Mouse (Mus musculus) Patski (cell line): ENCODE measurements around the gene Gm12830. TPM values are rescaled to one million over a fixed set of nuclear protein-coding genes. Genes with fewer than 3 reads are reported as not detected.

Source experiments
- ATAC-seq: fragments of 100-300 bp; one replicate; pipeline ENCODE4 v1.8.0; 2021
- CTCF ChIA-PET: fragments of 350-600 bp; sonication (Branson Sonifier 250); formaldehyde crosslinking; loops from one replicate; lab custom pipeline; 2022; ENCODE audit warnings: inconsistent platforms; lab: Charles Lee
- POLR2A ChIA-PET: fragments of 350-600 bp; sonication (Branson Sonifier 250); formaldehyde crosslinking; loops from one replicate; lab custom pipeline; 2022; ENCODE audit warnings: antibody characterized with exemption, inconsistent platforms; lab: Charles Lee
- DNase-seq: peaks from one replicate; pipeline ENCODE4 v3.0.0-alpha.2; 2011; ENCODE audit warnings: low read depth, low spot score
- H3K27me3 ChIP-seq: fragments of 371-371 bp; one replicate; pipeline ENCODE4 v1.5.1; 2021
- CTCF ChIP-seq: fragments of 100-300 bp; IDR thresholded peaks from one replicate; pipeline ENCODE4 v1.5.1; 2021
- in situ Hi-C: fragments of 300-500 bp; cut with MboI; formaldehyde crosslinking; loops from 3 replicates; pipeline ENCODE4 v1.11.1; 2018; ENCODE audit warnings: low pct_unique_long_range_greater_than_20kb, mixed read lengths
- polyA plus RNA-seq: library from polyadenylated mRNA; unstranded; gene quantifications from one replicate; pipeline ENCODE4 v1.2.3, GENCODE M21; 2021

Gene Gm12830
- polyA plus RNA-seq, 1 experiment from 2014 or later, result not detected

DNA sequence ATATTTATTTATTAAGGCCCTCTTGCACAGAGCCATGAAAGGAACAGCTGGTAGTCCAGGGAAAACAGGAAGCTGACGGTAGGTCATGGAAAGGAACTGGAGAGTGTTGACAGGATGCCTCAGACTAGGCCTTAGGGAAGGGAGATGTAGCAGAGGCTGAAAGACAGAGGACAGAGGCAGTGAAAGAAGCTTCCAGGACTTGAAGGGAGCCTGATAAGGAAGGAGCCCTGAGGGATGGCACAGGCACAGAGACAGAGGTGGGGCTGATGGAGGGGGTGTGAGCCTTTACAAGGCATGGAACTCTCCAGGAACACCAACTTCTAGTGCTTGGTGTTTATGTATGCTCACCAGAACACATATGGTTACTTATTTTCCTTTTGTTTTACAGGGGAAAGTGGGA lies 23.1 kb downstream of the Gm12830 start:
- CTCF ChIA-PET, result no interaction called here

DNA sequence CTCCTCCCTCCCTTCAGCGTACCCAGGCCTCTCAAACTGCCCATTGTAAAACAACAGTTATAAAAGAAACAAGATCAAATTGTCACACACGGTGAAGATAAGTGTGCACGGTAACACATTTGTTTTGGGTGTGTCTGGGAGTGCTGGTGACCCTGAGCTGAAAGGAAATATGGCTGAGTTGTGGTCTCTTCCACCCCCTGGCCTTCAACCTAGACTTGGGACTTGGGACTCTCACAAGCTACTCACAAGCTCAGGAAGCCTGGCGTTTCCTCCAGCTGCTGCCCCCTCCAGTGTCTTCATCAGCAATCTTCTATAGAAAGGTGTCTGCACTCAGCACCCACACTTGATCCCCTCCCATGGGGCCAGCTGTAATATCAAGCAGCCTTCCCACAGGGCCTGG lies 24.1 kb downstream of the Gm12830 start:
- H3K27me3 ChIP-seq, result peaks cover 12% of the 10 kb centered on the region
- CTCF ChIA-PET, result no interaction called here
- in situ Hi-C loops, result no loop called here
- TF ChIP-seq CTCF, result no peak
- DNase-seq (no peak), ATAC-seq (no peak)
- POLR2A ChIA-PET, result no interaction called here

More for the DNA sequence above, 23.1 kb downstream of the Gm12830 start:
- no peak for TF ChIP-seq CTCF
- DNase-seq, result no peak
- in situ Hi-C loops, result no loop called here
- H3K27me3 ChIP-seq, result peaks cover 16% of the 10 kb centered on the region
- ATAC-seq, result no peak
- POLR2A ChIA-PET, result no interaction called here

DNA sequence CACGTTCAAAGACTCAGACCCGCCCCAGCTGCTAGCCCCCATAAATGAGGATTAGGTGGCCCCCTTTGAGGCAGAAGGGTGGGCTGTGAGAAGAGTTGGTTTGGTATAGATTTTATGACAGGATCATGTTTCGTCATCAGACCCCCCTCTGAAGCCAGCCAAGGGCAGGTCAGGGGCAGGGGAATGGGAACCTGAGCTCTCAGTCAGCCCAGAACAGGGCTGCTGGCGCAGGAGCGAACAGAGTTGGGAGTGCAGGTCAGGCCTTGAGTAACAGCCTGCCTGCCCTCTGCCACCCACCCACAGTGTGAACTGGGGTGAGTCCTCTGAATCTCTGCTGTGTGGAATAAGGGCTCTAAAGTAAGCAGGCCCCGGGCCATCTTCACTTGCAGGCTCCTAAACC lies 25.2 kb downstream of the Gm12830 start:
- TF ChIP-seq CTCF, result no peak
- no peak for ATAC-seq
- DNase-seq, result no peak
- peaks cover 7% of the 10 kb centered on the region for H3K27me3 ChIP-seq
- in situ Hi-C loops, result no loop called here
- ChIA-PET CTCF (no interaction called here), POLR2A (no interaction called here)

DNA sequence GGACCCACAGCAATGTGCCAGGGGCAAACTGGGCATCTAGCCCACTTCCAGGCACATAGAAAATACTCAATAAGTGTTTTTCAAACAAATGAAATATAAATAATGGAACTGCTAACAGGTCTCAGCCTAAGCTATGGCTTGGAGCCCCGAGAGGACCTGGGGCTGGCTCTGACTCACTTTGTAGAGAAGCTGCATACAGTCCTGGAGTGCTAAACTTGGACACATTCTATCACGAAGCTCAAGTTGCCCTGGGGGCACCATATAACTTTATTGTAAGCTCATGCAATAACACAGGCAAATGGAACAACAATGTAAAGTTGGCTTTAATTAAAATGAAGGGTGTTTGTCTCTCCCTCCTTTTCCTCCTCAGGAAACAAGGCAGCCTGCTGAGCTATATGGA lies 32.4 kb downstream of the Gm12830 start:
- ATAC-seq (no peak), DNase-seq (no peak)
- no peak for TF ChIP-seq CTCF
- ChIA-PET CTCF (no interaction called here), POLR2A (no interaction called here)
- in situ Hi-C loops, result no loop called here
- H3K27me3 ChIP-seq, result no peaks in the 10 kb centered on the region

DNA sequence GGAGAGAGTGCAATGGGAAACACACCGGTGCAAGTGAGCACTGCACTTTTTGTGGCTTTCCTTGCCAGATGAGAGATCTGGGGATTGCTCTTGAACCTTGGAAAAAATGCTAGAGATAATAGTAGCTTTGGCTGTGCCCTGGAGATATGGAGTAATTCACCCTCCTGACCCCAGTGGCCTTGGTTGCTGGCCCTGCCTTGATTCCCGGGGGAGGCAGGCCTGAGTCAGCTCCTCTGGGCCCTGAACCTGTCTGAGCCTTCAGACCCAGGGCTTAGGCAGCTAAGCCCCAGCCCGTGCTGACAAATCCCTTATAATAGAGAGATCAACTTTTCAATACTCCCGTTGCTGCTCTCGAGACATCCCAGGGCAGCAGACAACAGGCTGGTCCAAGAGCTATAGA lies 36.9 kb downstream of the Gm12830 start:
- in situ Hi-C loops, result no loop called here
- peaks cover 5% of the 10 kb centered on the region for H3K27me3 ChIP-seq
- ChIA-PET CTCF (no interaction called here), POLR2A (no interaction called here)
- DNase-seq (no peak), ATAC-seq (no peak)
- no peak for TF ChIP-seq CTCF

DNA sequence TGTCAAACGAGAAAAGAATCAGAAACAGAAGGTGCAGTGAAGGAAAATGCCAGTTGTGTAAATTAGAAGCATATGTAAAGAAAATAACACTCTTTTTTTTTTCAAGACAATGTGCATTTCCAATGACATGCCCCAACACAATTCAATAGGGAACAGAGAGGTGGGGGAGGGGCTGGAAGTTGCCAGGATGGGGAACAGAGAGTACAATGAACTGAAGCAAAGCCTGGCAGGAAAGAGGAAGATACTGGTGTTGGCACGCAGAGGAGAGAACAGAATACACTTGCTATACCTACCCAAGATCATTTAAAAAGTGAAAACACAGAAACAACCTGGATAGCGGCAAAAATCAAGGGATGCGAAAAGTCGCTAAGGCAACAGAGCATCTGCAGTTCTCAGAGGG lies 41.6 kb downstream of the Gm12830 start:
- DNase-seq (no peak), ATAC-seq (no peak)
- TF ChIP-seq CTCF, result no peak
- in situ Hi-C loops, result no loop called here
- ChIA-PET CTCF (no interaction called here), POLR2A (no interaction called here)
- peaks cover 8% of the 10 kb centered on the region for H3K27me3 ChIP-seq

DNA sequence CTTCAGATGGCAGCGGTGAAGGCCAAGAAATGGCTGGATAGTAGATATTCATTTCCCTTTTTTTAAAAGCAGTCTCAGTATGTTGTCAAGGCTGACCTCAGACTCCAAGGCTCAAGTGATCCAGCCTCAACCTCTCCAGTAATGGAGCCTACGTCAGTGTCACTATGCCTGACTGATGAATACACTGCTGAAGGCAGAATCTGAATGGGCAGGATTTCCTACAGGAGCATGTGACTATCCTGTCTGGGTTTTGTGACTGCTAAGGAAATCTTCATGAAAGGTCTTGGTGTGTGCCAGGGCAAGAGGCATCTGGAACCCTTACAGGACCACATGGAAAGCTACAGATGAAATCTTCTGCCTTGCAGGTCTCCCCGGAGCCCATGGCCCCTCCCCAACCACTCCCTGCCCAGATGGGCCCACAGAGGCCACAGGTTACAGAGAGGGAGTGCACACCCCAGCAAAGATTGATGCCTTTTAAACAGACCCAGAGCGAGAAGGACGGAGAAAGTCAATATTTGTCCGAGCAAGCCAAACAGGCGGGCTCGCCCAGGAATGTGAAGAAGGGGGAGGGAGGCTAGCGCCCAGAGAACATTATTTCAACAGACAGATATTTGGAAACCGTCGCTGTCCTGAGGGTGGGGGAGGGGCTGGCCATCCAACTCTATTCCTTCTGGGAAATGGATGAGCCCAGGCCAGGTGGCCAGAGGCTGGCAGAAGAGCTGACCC lies 48.4 kb downstream of the Gm12830 start:
- TF ChIP-seq CTCF, result no peak
- POLR2A ChIA-PET, result no interaction called here
- ATAC-seq, result no peak
- no peak for DNase-seq
- in situ Hi-C loops, result no loop called here
- CTCF ChIA-PET, result no interaction called here
- peaks cover 3% of the 10 kb centered on the region for H3K27me3 ChIP-seq

DNA sequence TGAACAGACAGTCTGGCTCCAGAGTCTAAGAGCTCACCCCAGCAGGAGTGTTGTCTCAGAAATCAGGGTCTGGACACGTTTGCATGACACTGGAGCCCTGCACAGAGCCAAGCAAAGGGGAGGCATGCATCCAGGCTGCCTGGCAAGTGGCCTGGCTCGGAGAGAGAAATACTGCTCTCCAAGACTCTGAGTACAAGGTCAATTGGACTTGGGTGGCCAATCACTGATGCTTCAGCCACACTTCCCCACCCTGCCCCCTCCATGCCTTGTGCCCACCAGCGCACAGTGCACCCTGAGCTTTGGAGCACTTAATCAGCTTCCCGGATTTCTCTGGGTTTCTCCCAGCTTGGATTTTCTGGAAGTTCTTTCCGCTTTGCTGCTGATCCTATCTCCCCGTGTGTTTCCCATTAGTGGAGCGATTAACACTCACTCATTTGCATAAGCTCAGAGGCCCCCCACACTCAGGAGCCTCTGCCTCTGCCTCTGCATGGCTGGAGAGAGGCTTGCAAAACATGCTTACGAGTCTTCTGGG lies 55.0 kb downstream of the Gm12830 start:
- no peak for TF ChIP-seq CTCF
- H3K27me3 ChIP-seq, result peaks cover 7% of the 10 kb centered on the region
- ATAC-seq (no peak), DNase-seq (no peak)
- in situ Hi-C loops, result no loop called here
- CTCF ChIA-PET, result no interaction called here
- POLR2A ChIA-PET, result no interaction called here

DNA sequence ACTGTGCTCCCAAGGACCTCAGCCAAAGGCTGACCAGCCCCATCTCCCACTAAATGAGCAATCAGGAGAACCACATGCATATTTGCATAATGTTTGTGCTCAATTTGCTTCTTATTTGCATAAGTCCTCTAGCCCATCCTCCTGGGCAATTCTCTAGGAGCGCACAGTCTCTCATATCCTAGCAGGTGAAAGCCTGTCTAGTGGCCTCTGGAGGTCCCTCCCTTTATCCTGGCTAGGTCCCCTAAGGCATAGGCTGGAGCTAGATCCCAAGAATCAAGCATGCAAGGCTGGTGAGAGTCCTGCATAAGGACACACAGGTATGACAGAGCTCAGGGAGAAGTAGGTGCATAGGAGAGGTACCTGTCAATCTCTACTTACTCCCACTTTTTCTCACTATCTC lies 60.7 kb downstream of the Gm12830 start:
- CTCF ChIA-PET, result no interaction called here
- no peak for TF ChIP-seq CTCF
- in situ Hi-C loops, result no loop called here
- POLR2A ChIA-PET, result no interaction called here
- H3K27me3 ChIP-seq, result peaks cover 6% of the 10 kb centered on the region
- DNase-seq (no peak), ATAC-seq (no peak)

DNA sequence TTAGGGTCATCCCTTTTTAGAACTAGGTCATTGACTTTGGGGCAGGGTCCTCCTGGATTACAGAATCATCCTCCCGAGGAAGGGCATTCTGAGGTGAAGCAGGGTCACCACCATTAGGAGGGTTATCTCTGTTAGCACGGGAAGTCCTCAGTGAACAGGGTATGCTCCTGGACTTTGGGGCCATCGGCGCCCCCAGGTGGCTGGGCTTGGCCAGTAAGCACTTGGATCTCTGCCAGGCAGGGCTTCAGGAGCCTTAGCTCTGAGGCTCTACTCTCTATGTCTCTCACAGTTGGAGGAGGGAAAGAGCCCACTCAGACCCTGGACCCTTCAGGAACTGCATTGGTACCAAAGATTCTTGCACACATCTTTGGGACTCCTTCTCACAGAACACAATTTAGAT lies 76.3 kb downstream of the Gm12830 start:
- no peak for TF ChIP-seq CTCF
- CTCF ChIA-PET, result no interaction called here
- POLR2A ChIA-PET, result no interaction called here
- peaks cover 23% of the 10 kb centered on the region for H3K27me3 ChIP-seq
- in situ Hi-C loops, result no loop called here
- DNase-seq (no peak), ATAC-seq (no peak)

DNA sequence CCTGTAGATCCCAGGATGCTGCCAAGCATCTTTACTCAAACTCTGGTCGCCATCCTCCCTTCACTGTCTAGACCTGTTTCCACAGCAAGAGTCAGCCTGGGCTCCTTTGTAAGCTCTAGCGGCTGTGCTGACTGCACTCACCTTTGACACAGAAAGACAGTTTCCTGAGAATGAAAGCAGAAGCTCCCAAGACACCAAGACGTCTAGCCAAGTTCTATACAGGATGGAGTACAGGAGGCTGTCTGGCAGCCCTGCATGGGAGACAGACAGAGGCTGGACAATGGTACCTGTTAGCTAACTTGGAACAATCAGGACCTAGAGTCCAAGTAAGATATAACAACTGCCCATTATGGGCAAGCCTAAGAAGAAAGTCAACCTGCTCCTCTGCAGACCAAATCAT lies 78.4 kb downstream of the Gm12830 start:
- H3K27me3 ChIP-seq, result peaks cover 19% of the 10 kb centered on the region
- ATAC-seq, result no peak
- no peak for TF ChIP-seq CTCF
- DNase-seq, result no peak
- in situ Hi-C loops, result no loop called here
- ChIA-PET POLR2A (no interaction called here), CTCF (interaction anchor here (1.1 kb wide), 1 partner anchor 17 kb away, joined by 3 read pairs; no protein-coding TSS in a partner anchor)
